Mouse (Mus musculus): ENCODE measurements around the gene Hace1. TPM values are rescaled to one million over a fixed set of nuclear protein-coding genes. Genes with fewer than 3 reads are reported as not detected.

The Hace1 gene
- polyA plus RNA-seq, 1 experiment = 2.9 TPM

DNA sequence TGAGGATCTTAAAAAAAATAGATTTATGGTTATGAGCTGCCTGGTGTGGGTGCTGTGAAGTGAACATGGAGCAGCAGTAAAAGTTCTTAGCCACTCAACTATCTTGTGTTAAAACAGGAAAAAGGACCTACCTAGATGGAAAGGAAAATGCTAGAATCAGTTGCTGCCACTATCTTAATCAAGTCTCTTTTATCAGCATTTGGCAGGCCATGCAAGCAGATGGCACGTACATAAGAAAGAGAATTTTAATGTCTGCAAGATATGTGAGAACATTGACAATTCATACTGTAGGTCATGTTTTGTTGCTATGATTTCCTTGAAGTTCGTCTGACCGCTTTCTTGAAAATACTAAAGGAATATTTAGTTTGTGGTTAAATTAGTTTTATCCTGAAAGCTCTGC is 54.4 kb downstream of the Hace1 start:
- Histone ChIP-seq H3K27me3 (ENCODE audit: control insufficient read depth, insufficient read depth, insufficient read length) (no peaks in the 10 kb centered on the region), H3ac (ENCODE audit: control insufficient read depth, insufficient read length, low read depth) (no peak overlapping the region), H3K4me3 (ENCODE audit: insufficient read depth, poor library complexity, severe bottlenecking) (no peak overlapping the region), H3K79me2 (ENCODE audit: control insufficient read depth, insufficient read depth) (no peaks in the 10 kb centered on the region), H3K36me3 (ENCODE audit: control insufficient read depth, insufficient read depth) (no peaks in the 10 kb centered on the region), H3K79me3 (ENCODE audit: low read depth) (no peaks in the 10 kb centered on the region)
- no peak for TF ChIP-seq USF1 (IDR thresholded peaks at IDR 0.05; ENCODE audit: low read depth)
- TF ChIP-seq MAX (IDR thresholded peaks at IDR 0.05) = no peak
- no peak for TF ChIP-seq MYOG (IDR thresholded peaks at IDR 0.05; ENCODE audit: control insufficient read depth, extremely low read depth, insufficient read length)

DNA sequence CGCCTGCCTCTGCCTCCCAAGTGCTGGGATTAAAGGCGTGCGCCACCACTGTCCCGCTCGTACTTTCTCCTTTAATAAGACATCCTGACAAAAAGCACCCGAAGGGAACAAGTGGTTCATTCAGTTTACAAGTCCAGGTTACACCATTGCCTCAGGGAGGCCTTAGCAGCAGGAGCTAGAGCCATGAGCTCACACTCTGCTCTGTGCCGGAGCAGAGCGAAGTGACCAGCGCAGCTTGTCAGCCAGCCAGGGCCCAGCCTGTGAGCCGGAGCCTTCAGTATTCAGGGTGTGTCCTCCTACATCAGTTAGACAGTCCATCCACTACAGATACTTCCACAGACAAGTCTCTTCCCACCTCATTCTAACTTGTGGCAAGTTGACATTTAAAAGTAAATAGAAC is 55.0 kb downstream of the Hace1 start:
- TF ChIP-seq MYOD1 (IDR thresholded peaks at IDR 0.05; ENCODE audit: control insufficient read depth, insufficient read length, low read depth) (no peak), USF1 (IDR thresholded peaks at IDR 0.05; ENCODE audit: low read depth) (no peak), MAX (IDR thresholded peaks at IDR 0.05) (no peak), FOSL1 (IDR thresholded peaks at IDR 0.05; ENCODE audit: insufficient read depth, low read length, poor library complexity, severe bottlenecking) (no peak), CTCF (IDR thresholded peaks at IDR 0.05; ENCODE audit: control insufficient read depth, insufficient read depth, insufficient read length) (no peak), CEBPB (IDR thresholded peaks at IDR 0.05; ENCODE audit: low read depth) (no peak), MYOG (IDR thresholded peaks at IDR 0.05; ENCODE audit: control insufficient read depth, extremely low read depth, insufficient read length) (no peak)
- Histone ChIP-seq H3K79me2 (ENCODE audit: control insufficient read depth, insufficient read depth) (no peaks in the 10 kb centered on the region), H3K79me3 (ENCODE audit: low read depth) (no peaks in the 10 kb centered on the region), H3ac (ENCODE audit: control insufficient read depth, insufficient read length, low read depth) (no peak overlapping the region), H3K27me3 (ENCODE audit: control insufficient read depth, insufficient read depth, insufficient read length) (no peaks in the 10 kb centered on the region), H3K4me3 (ENCODE audit: insufficient read depth, poor library complexity, severe bottlenecking) (no peak overlapping the region), H3K36me3 (ENCODE audit: control insufficient read depth, insufficient read depth) (no peaks in the 10 kb centered on the region)

DNA sequence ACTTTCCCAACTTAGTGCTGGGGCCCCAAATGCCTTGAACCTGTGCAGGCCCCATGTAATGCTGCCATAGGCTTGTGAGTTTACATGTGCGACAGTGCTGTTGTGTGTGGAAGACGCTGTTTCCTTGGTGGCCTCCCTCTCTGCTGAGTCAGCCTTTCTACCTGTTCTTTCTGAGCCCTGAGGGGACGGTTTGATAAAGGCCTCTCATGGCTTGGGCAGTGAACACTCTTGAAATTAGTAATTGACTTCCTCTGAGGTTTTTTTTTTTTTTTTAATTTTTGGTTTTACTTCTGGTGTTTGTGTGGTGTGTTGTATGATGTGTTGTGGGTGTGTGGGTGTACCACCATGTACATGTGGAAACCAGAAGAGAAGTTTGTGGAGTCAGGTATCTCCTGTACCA is 57.6 kb downstream of the Hace1 start:
- H3K79me2 ChIP-seq (ENCODE audit: control insufficient read depth, insufficient read depth) = no peaks in the 10 kb centered on the region
- TF ChIP-seq MYOG (IDR thresholded peaks at IDR 0.05; ENCODE audit: control insufficient read depth, extremely low read depth, insufficient read length) = no peak
- TF ChIP-seq USF1 (IDR thresholded peaks at IDR 0.05; ENCODE audit: low read depth) = no peak
- no peak for TF ChIP-seq MAX (IDR thresholded peaks at IDR 0.05)
- TF ChIP-seq MYOD1 (IDR thresholded peaks at IDR 0.05; ENCODE audit: control insufficient read depth, insufficient read length, low read depth) = no peak
- no peak for TF ChIP-seq CEBPB (IDR thresholded peaks at IDR 0.05; ENCODE audit: low read depth)
- TF ChIP-seq FOSL1 (IDR thresholded peaks at IDR 0.05; ENCODE audit: insufficient read depth, low read length, poor library complexity, severe bottlenecking) = no peak
- no peak for TF ChIP-seq CTCF (IDR thresholded peaks at IDR 0.05; ENCODE audit: control insufficient read depth, insufficient read depth, insufficient read length)
- no peak overlapping the region for H3ac ChIP-seq (ENCODE audit: control insufficient read depth, insufficient read length, low read depth)
- no peaks in the 10 kb centered on the region for H3K27me3 ChIP-seq (ENCODE audit: control insufficient read depth, insufficient read depth, insufficient read length)
- H3K4me3 ChIP-seq (ENCODE audit: insufficient read depth, poor library complexity, severe bottlenecking) = no peak overlapping the region
- no peaks in the 10 kb centered on the region for H3K79me3 ChIP-seq (ENCODE audit: low read depth)
- H3K36me3 ChIP-seq (ENCODE audit: control insufficient read depth, insufficient read depth) = no peaks in the 10 kb centered on the region

DNA sequence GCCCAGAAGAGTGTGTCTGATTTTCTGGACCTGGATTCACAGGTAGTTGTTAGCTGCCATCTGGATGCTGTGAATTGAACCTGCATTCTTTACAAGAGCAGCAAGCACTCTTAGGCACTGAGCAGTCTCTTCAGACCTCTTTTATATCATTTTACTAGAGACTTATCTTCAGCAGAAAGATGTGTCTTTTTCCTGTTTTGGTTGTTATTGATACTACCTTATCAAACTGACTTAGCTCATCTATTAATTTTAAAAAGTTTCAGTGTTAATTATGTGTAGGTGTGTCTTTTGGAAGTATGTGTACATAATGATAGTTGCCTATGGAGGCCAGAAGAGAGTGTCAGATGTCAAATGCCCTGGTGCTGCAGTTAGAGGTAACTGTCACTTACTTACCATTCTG is 62.1 kb downstream of the Hace1 start:
- TF ChIP-seq MAX (IDR thresholded peaks at IDR 0.05) = no peak
- no peak for TF ChIP-seq USF1 (IDR thresholded peaks at IDR 0.05; ENCODE audit: low read depth)
- TF ChIP-seq CEBPB (IDR thresholded peaks at IDR 0.05; ENCODE audit: low read depth) = no peak
- no peak for TF ChIP-seq MYOG (IDR thresholded peaks at IDR 0.05; ENCODE audit: control insufficient read depth, extremely low read depth, insufficient read length)
- no peak for TF ChIP-seq MYOD1 (IDR thresholded peaks at IDR 0.05; ENCODE audit: control insufficient read depth, insufficient read length, low read depth)
- no peak for TF ChIP-seq FOSL1 (IDR thresholded peaks at IDR 0.05; ENCODE audit: insufficient read depth, low read length, poor library complexity, severe bottlenecking)
- no peak for TF ChIP-seq CTCF (IDR thresholded peaks at IDR 0.05; ENCODE audit: control insufficient read depth, insufficient read depth, insufficient read length)
- Histone ChIP-seq H3ac (ENCODE audit: control insufficient read depth, insufficient read length, low read depth) (no peak overlapping the region), H3K36me3 (ENCODE audit: control insufficient read depth, insufficient read depth) (no peaks in the 10 kb centered on the region), H3K79me2 (ENCODE audit: control insufficient read depth, insufficient read depth) (no peaks in the 10 kb centered on the region), H3K79me3 (ENCODE audit: low read depth) (no peaks in the 10 kb centered on the region), H3K4me3 (ENCODE audit: insufficient read depth, poor library complexity, severe bottlenecking) (no peak overlapping the region), H3K27me3 (ENCODE audit: control insufficient read depth, insufficient read depth, insufficient read length) (no peaks in the 10 kb centered on the region)

DNA sequence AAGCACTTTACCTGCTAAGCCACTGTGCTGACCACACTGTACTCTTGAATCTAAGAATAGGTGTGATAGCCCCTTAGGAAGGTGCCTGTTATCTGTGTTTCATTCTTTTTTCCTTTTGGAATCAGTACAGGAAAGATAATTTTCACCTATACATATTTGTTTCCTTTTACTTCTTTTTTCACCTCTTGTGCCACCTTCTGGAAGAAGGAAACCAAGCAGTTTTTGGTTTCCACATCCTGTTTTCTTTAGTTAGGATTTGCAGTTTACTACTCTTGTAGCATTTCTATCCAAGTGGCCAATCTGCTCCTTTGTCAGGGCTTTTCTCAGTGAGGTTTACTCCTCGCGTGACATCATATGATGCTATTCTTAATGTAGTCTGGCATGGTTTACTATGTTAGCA is 76.4 kb downstream of the Hace1 start:
- peaks cover 15% of the 10 kb centered on the region for H3K36me3 ChIP-seq (ENCODE audit: control insufficient read depth, insufficient read depth)
- TF ChIP-seq USF1 (IDR thresholded peaks at IDR 0.05; ENCODE audit: low read depth) (no peak), CEBPB (IDR thresholded peaks at IDR 0.05; ENCODE audit: low read depth) (no peak), MYOG (IDR thresholded peaks at IDR 0.05; ENCODE audit: control insufficient read depth, extremely low read depth, insufficient read length) (no peak), MYOD1 (IDR thresholded peaks at IDR 0.05; ENCODE audit: control insufficient read depth, insufficient read length, low read depth) (no peak), CTCF (IDR thresholded peaks at IDR 0.05; ENCODE audit: control insufficient read depth, insufficient read depth, insufficient read length) (no peak), MAX (IDR thresholded peaks at IDR 0.05) (no peak), FOSL1 (IDR thresholded peaks at IDR 0.05; ENCODE audit: insufficient read depth, low read length, poor library complexity, severe bottlenecking) (no peak)
- H3K79me2 ChIP-seq (ENCODE audit: control insufficient read depth, insufficient read depth) = no peaks in the 10 kb centered on the region
- no peak overlapping the region for H3K4me3 ChIP-seq (ENCODE audit: insufficient read depth, poor library complexity, severe bottlenecking)
- H3K79me3 ChIP-seq (ENCODE audit: low read depth) = no peaks in the 10 kb centered on the region
- H3ac ChIP-seq (ENCODE audit: control insufficient read depth, insufficient read length, low read depth) = no peak overlapping the region
- H3K27me3 ChIP-seq (ENCODE audit: control insufficient read depth, insufficient read depth, insufficient read length) = no peaks in the 10 kb centered on the region

DNA sequence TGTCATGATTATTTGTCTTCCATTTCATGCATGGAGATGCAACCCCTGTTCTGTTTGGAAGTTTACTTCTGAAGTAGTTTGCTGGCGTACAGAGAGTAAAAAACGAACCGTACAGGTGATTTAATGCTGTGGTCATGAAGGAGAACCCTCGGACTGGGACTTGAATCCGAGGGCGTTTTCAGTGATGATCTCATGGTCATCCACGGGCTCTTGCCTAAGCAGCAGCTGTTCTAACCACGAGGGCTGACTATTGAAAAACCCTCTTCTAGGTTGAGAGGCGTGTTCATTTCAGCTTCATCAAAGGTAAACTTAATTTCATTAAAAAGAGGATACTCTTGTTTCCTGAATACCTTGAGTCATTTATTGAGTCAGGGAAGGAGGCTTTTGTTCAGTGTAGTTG is 84.4 kb downstream of the Hace1 start:
- no peaks in the 10 kb centered on the region for H3K27me3 ChIP-seq (ENCODE audit: control insufficient read depth, insufficient read depth, insufficient read length)
- H3K36me3 ChIP-seq (ENCODE audit: control insufficient read depth, insufficient read depth) = no peaks in the 10 kb centered on the region
- no peaks in the 10 kb centered on the region for H3K79me3 ChIP-seq (ENCODE audit: low read depth)
- H3ac ChIP-seq (ENCODE audit: control insufficient read depth, insufficient read length, low read depth) = no peak overlapping the region
- H3K79me2 ChIP-seq (ENCODE audit: control insufficient read depth, insufficient read depth) = no peaks in the 10 kb centered on the region
- no peak overlapping the region for H3K4me3 ChIP-seq (ENCODE audit: insufficient read depth, poor library complexity, severe bottlenecking)
- TF ChIP-seq CEBPB (IDR thresholded peaks at IDR 0.05; ENCODE audit: low read depth) (no peak), MAX (IDR thresholded peaks at IDR 0.05) (no peak), USF1 (IDR thresholded peaks at IDR 0.05; ENCODE audit: low read depth) (no peak), FOSL1 (IDR thresholded peaks at IDR 0.05; ENCODE audit: insufficient read depth, low read length, poor library complexity, severe bottlenecking) (no peak), CTCF (IDR thresholded peaks at IDR 0.05; ENCODE audit: control insufficient read depth, insufficient read depth, insufficient read length) (no peak), MYOD1 (IDR thresholded peaks at IDR 0.05; ENCODE audit: control insufficient read depth, insufficient read length, low read depth) (no peak)
